Mouse (Mus musculus) testis, postnatal 14 days (tissue): Measurements from ENCODE around the gene Agxt.

Experiments
- DNase-seq: peaks from one replicate; pipeline ENCODE4 v3.0.0; 2021; ENCODE audit warnings: low spot score

The Agxt gene

GRCm38 (mm10) chr1:93135036-93135526 lies at the start of gene Agxt:
Gene Agxt (plus strand): TSS chr1:93135240.
- DNase-seq = no peak

GRCm38 (mm10) chr1:93092582-93092981 lies 42.5 kb upstream of the Agxt start:
- no peak for DNase-seq

DNA sequence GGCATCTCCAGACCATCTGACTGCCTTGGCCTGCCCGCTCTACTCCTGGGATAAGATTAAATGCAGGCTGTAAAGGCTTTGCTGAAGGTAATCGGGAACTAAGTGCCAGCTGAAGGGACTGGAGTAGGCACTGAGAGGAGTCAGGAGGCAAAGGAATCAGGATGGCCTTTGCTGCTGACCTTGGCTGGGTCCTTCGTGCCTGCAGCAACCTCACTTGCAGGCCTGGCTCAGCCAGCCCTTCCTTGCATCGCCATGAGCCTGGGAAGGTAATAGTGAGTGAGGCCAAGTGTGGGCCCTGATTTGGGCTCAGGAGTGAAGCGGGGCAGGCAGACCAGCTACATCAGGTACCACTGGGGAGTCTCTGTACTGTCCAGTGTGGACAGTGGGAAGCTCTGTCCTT lies 36.1 kb upstream of the Agxt start:
- DNase-seq = no peak

- DNase-seq = no peak
Observed at GRCm38 (mm10) chr1:93100243-93100575, 34.8 kb upstream of the Agxt start.

DNA sequence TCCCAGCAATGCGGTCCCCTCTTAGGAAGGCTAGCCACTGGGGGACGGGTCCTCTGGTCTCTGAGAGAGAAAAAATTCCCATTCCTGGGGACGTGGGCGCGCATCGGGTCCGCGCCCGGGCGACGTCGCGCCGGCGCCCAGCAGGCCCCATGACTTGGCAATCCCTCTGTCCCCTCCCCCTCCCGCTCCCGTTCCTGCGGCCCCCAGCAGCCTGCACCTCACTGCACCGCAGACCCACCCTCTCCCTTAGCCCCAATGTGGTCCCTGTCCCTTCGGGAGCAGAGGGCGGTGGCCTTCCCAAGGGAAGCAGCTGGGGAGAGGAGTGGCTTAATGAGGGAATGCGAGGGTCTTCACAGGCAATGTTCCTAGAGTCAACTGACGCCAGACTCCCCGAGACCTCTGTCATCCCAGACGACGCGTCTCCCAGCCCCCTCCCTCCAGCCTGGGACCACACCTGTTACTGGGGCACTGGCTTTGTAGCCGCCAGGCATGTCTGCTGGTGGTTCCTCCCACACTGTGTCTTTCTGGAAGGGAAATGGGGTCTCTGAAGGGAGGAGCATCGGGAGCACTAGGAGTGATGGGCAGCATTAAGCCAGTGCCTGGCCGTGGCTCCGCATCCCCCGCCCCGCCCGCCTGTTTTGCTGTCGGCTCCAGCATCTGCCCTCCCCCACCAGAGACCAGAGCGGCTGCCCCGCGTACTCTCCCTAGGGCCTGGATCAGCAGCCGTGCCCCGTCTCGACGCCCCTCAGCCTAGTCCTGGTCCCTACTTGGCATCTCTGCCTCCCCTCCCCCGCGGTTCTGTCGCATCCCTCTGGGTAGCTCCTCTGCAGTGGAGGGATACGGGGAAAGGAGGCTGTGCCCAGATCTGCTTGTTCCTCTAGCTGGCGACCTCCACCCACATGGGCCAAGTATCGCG lies 34.2 kb upstream of the Agxt start:
- no peak for DNase-seq

- no peak for DNase-seq
Observed at GRCm38 (mm10) chr1:93101571-93102061, 33.4 kb upstream of the Agxt start, which contains the start of gene Kif1a. Gene Kif1a (minus strand): TSS chr1:93101951.

DNA sequence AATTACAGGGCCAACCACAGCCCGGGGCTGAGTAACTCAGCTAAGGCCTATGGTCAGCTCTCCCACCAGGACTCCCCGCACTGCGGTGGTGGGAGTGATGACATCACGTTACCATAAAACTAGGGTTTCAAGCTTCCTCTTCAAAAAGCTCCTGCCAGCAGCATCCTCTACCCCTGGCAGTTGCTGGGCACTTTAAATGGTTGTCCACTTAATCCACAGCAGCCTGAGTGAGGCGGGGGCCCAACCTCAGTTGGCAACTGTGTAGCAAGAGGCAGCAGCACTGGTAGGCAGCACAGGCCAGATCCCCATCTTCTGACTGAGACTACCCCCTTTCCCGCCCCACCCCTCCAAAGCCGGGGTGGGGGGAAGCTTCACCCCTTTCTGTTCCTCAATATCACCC lies 32.3 kb upstream of the Agxt start:
- DNase-seq = no peak

GRCm38 (mm10) chr1:93114713-93115463 lies 20.2 kb upstream of the Agxt start:
- DNase-seq = peak; percentile 85

GRCm38 (mm10) chr1:93115471-93115870 lies 19.6 kb upstream of the Agxt start:
- DNase-seq = no peak

GRCm38 (mm10) chr1:93118816-93119215 lies 16.2 kb upstream of the Agxt start:
- DNase-seq = no peak

GRCm38 (mm10) chr1:93123179-93123854 lies 11.7 kb upstream of the Agxt start:
- DNase-seq = no peak

GRCm38 (mm10) chr1:93124066-93124465 lies 11.0 kb upstream of the Agxt start:
- no peak for DNase-seq

GRCm38 (mm10) chr1:93125256-93125655 lies 9.8 kb upstream of the Agxt start:
- DNase-seq = no peak

GRCm38 (mm10) chr1:93128209-93128608 lies 6.8 kb upstream of the Agxt start:
- DNase-seq = no peak

GRCm38 (mm10) chr1:93128710-93129349 lies 6.2 kb upstream of the Agxt start:
- no peak for DNase-seq

DNA sequence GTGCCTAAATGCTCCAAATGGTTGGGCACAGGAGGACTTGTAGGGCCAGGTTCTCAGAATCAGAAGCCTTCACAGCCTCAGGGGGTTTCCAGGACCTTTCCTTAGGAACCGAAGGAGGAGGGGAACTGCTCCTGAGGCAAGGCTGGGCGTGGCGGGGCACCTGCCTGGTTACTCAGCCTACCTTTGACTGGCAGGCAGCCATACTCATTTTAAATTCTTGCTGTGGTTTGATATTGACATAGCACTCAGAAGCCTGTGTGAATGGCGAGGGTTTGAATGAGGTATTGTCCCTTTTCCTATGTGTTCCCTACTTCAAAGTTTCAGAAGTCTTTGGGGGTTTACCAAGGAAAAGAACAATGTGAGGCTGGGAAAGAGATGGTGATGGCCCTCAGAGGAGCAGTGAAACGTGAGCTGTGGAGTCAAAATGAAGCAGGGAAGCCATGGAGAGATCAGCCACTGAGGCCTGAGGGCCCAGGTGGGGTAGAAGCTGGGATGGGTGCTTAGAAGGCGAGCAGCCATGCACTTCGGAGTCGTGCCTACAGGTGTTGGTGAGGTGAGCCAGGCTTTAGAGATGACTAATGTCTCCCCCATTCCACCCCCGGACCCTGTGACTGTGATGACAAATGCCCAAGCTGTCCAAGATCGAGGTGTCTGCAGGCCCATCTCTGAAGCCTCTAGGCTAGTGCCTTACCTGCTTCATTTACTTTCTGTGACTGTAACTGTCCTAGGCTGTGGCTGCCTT lies 4.6 kb upstream of the Agxt start:
- no peak for DNase-seq

DNA sequence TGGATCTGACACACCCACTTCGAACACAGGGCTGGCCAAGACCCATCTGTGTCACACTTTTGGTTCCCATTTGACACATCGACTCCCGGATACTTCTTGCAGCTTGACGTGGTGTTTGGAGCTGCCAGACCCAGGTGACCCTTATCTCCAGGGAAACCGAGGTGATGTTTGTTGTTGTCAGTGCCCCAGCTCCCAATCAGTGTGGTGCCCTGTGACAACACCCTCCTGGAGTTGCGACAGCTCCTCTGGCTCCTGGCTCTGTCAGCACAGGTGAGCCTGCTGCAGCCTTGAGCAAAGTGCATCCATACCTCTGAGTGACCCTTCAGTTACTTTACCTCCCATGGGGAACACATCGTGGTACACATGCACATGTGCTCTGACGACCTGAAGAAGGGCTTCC lies 2.4 kb upstream of the Agxt start:
- DNase-seq = no peak

DNA sequence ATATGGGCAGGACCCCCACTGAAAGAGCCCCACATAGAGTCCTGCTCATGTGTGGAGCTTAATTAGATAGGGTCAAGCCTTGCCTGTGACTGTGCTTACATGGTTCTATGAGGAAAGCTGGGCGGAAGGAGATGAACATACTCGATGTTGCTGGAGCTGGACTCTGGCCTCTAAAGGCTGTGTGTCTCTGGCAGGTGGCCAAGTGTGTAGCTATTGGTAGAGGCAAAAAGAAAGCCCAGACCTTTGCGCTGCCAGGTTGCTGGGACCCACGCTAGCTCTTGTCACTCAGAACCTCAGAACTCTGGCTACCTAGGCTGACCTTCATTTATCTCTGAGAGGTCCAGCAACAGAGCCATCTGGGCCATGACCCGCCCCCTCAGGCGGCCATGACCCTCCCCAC lies 3.5 kb downstream of the Agxt start:
- DNase-seq = no peak

GRCm38 (mm10) chr1:93139713-93140112 lies 4.7 kb downstream of the Agxt start:
- no peak for DNase-seq

DNA sequence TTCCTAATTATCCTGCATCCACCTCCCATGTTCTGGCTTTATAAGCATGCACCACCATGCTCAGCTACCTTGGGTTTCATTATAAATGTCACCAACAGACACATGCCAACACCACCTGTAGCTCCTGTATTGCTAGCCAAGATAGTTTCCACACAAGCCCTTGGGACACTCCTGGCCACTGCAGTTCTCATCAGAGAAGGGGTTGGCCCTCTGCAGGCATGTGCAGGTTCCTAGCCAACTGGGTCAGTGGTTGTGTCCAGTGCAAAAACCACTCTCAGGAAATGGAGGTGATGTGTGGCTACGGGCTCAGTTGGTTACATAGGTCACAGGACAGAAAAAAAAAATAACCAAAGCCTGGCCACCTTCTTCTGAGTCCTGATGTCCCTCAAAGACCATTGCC lies 7.8 kb downstream of the Agxt start:
- no peak for DNase-seq

DNA sequence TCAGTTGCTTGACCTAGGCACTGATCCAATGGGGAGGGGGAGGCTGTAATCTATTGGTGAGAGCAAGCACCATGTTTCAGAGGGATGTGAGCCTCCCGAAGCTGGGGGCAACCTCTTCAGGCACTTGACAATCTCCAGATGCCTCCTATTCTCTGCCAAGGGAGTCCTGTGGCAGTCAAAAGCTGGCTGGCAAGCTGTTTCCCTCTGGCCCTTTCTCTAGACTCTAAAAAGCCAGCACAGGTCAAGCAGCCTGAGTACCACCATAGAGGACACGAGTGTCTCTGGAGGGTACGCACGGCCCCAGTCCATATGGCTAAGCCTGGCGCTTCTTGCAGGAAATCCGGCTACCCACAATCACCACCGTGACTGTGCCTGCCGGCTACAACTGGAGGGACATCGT lies 9.1 kb downstream of the Agxt start:
- no peak for DNase-seq
